Mouse (Mus musculus): ENCODE results near the gene Mafg.
A peak's percentile ranks its signal among the peaks of the same experiment; 100 is the strongest.

Mafg gene

GRCm38 (mm10) chr11:120620195-120620594 lies 13.2 kb downstream of the Mafg start:
- DNase-seq (ENCODE audit: low read depth), result no peak

- no peak for DNase-seq (ENCODE audit: low read depth)
These were observed 14.5 kb downstream of the Mafg start for GRCm38 (mm10) chr11:120618619-120619535.

GRCm38 (mm10) chr11:120617519-120618112 lies 15.8 kb downstream of the Mafg start, which contains the start of gene Pcyt2:
Gene Pcyt2 (minus strand): TSS chr11:120617936.
- DNase-seq (ENCODE audit: low read depth), result peak; percentile 92

GRCm38 (mm10) chr11:120616617-120617294 lies 16.6 kb downstream of the Mafg start:
- no peak for DNase-seq (ENCODE audit: low read depth)

GRCm38 (mm10) chr11:120615606-120616203 lies 17.7 kb downstream of the Mafg start:
- DNase-seq (ENCODE audit: low read depth), result no peak

- no peak for DNase-seq (ENCODE audit: low read depth)
These were observed 18.2 kb downstream of the Mafg start for GRCm38 (mm10) chr11:120615167-120615566.

GRCm38 (mm10) chr11:120613976-120614375 lies 19.4 kb downstream of the Mafg start:
- DNase-seq (ENCODE audit: low read depth), result no peak

GRCm38 (mm10) chr11:120613481-120613972 lies 19.9 kb downstream of the Mafg start:
- DNase-seq (ENCODE audit: low read depth), result no peak

GRCm38 (mm10) chr11:120612763-120613162 lies 20.6 kb downstream of the Mafg start:
- peak; percentile 60 for DNase-seq (ENCODE audit: low read depth)

GRCm38 (mm10) chr11:120610477-120611046 lies 22.8 kb downstream of the Mafg start:
- DNase-seq (ENCODE audit: low read depth), result no peak

- no peak for DNase-seq (ENCODE audit: low read depth)
These were observed 24.1 kb downstream of the Mafg start for GRCm38 (mm10) chr11:120609250-120609649.

- no peak for DNase-seq (ENCODE audit: low read depth)
These were observed 25.0 kb downstream of the Mafg start, which contains the start of gene Npb for GRCm38 (mm10) chr11:120608241-120609034. Gene Npb (plus strand): TSS chr11:120608477.

GRCm38 (mm10) chr11:120606764-120607163 lies 26.6 kb downstream of the Mafg start:
- DNase-seq (ENCODE audit: low read depth), result no peak

- DNase-seq (ENCODE audit: low read depth), result no peak
These were observed 27.7 kb downstream of the Mafg start for GRCm38 (mm10) chr11:120605667-120606066.

- no peak for DNase-seq (ENCODE audit: low read depth)
These were observed 29.9 kb downstream of the Mafg start for GRCm38 (mm10) chr11:120603545-120603944.

- DNase-seq (ENCODE audit: low read depth), result no peak
These were observed 32.7 kb downstream of the Mafg start for GRCm38 (mm10) chr11:120600716-120601115.

- DNase-seq (ENCODE audit: low read depth), result no peak
These were observed 34.3 kb downstream of the Mafg start for GRCm38 (mm10) chr11:120598990-120599549.

- DNase-seq (ENCODE audit: low read depth), result peak; percentile 92
These were observed 35.0 kb downstream of the Mafg start, which contains the start of the genes Alyref and Anapc11 for GRCm38 (mm10) chr11:120598283-120598989. Gene Alyref (minus strand): TSS chr11:120598365. Gene Anapc11 (plus strand): TSS chr11:120598421.
